8 mouse cellular contexts compared by ENCODE assay signal in genomic region chr3:95282381-95282864, GRCm38 (mm10). TPM values are rescaled to one million over a fixed set of nuclear protein-coding genes. Genes with fewer than 3 reads are reported as not detected.
DNase-seq lines count a peak whose midpoint lies in the region; ATAC-seq and TF ChIP-seq lines count a peak whose summit lies in the region.

No protein-coding gene starts in this region.

- H3K27ac ChIP-seq in hindbrain, embryonic 10.5 days: peak overlapping the region; percentile 96
- H3K27ac ChIP-seq in liver, embryonic 11.5 days (ENCODE audit: low read depth, low read length): peak overlapping the region; percentile 98
- H3K27ac ChIP-seq in midbrain, postnatal 0 days (ENCODE audit: low read depth, low read length): peak overlapping the region; percentile 87

- ATAC-seq in Patski: peak; percentile 10
- ATAC-seq in liver, embryonic 11.5 days (replicated peaks; ENCODE audit: low FRiP score): no peak; the same call in 1 of the 2 replicates
- ATAC-seq in midbrain, postnatal 0 days (ENCODE audit: low FRiP score): no peak

- WGBS in hindbrain, embryonic 10.5 days: under 1% methylated on average over 11 of the region's 11 CpGs
- 2% methylated on average over 11 of the region's 11 CpGs for WGBS in liver, embryonic 11.5 days
- WGBS in midbrain, postnatal 0 days: under 1% methylated on average over 11 of the region's 11 CpGs

- H3K4me1 ChIP-seq in erythroblast, embryonic 14.5 days (ENCODE audit: control insufficient read depth): peaks cover 74% of the 10 kb centered on the region
- H3K4me1 ChIP-seq in hindbrain, embryonic 10.5 days (replicated peaks): peaks cover 34% of the 10 kb centered on the region
- peaks cover 26% of the 10 kb centered on the region for H3K4me1 ChIP-seq in liver, embryonic 11.5 days (replicated peaks; ENCODE audit: control insufficient read depth, insufficient read depth, low read length)
- peaks cover 9% of the 10 kb centered on the region; the same call in 1 of the 2 replicates for H3K4me1 ChIP-seq in midbrain, postnatal 0 days (ENCODE audit: insufficient read depth, low read length)

- H3K4me2 ChIP-seq in liver, embryonic 11.5 days: peak overlapping the region; percentile 93
- H3K4me2 ChIP-seq in midbrain, postnatal 0 days (ENCODE audit: low read depth, low read length, poor library complexity, severe bottlenecking): peak overlapping the region; percentile 93

- no peaks in the 10 kb centered on the region for H3K9me3 ChIP-seq in erythroblast, embryonic 14.5 days (ENCODE audit: control insufficient read depth, low read length)
- no peaks in the 10 kb centered on the region for H3K9me3 ChIP-seq in hindbrain, embryonic 10.5 days
- no peaks in the 10 kb centered on the region for H3K9me3 ChIP-seq in liver, embryonic 11.5 days (ENCODE audit: control insufficient read depth, low read length)
- no peaks in the 10 kb centered on the region for H3K9me3 ChIP-seq in midbrain, postnatal 0 days (ENCODE audit: low read length)

- no peaks in the 10 kb centered on the region for H3K27me3 ChIP-seq in Patski
- H3K27me3 ChIP-seq in erythroblast, embryonic 14.5 days (ENCODE audit: control insufficient read depth): no peaks in the 10 kb centered on the region
- H3K27me3 ChIP-seq in hindbrain, embryonic 10.5 days (ENCODE audit: insufficient read depth, poor library complexity, severe bottlenecking): no peaks in the 10 kb centered on the region
- no peaks in the 10 kb centered on the region for H3K27me3 ChIP-seq in liver, embryonic 11.5 days (replicated peaks; ENCODE audit: control insufficient read depth, insufficient read depth, low read length)
- H3K27me3 ChIP-seq in midbrain, postnatal 0 days (ENCODE audit: insufficient read depth, low read length): no peaks in the 10 kb centered on the region

- peak overlapping the region; percentile 93 for H3K4me3 ChIP-seq in erythroblast, embryonic 14.5 days (replicated peaks)
- peak overlapping the region; percentile 78 for H3K4me3 ChIP-seq in hindbrain, embryonic 10.5 days
- peak overlapping the region; percentile 82 for H3K4me3 ChIP-seq in liver, embryonic 11.5 days (ENCODE audit: low read depth, low read length)
- H3K4me3 ChIP-seq in midbrain, postnatal 0 days (ENCODE audit: low read depth, low read length): peak overlapping the region; percentile 73

- H3K9ac ChIP-seq in liver, embryonic 11.5 days (ENCODE audit: low read depth, low read length): peak overlapping the region; percentile 90
- H3K9ac ChIP-seq in midbrain, postnatal 0 days (replicated peaks; ENCODE audit: low read length, poor library complexity, severe bottlenecking): peak overlapping the region; percentile 80

- TF ChIP-seq CTCF in Patski (IDR thresholded peaks at IDR 0.05): no peak
- TF ChIP-seq CTCF in midbrain, postnatal 0 days (IDR thresholded peaks at IDR 0.05): no peak

- H3K36me3 ChIP-seq in erythroblast, embryonic 14.5 days (ENCODE audit: control insufficient read depth): peaks cover 25% of the 10 kb centered on the region
- peaks cover 5% of the 10 kb centered on the region for H3K36me3 ChIP-seq in hindbrain, embryonic 10.5 days
- no peaks in the 10 kb centered on the region for H3K36me3 ChIP-seq in liver, embryonic 11.5 days (ENCODE audit: control insufficient read depth, insufficient read depth, low read length)
- no peaks in the 10 kb centered on the region for H3K36me3 ChIP-seq in midbrain, postnatal 0 days (ENCODE audit: insufficient read depth, low read length)

- POLR2A ChIA-PET in Patski (lab: Charles Lee): interaction anchor here (1.1 to 3.8 kb wide), 8 partner anchors 8 to 52 kb away, joined by 3 to 23 read pairs (median 6); partner anchors contain the start of genes Cers2 and Mllt11

- CTCF ChIA-PET in Patski (lab: Charles Lee): interaction anchor here (1.3 to 2.9 kb wide), 3 partner anchors 12 to 30 kb away, joined by 3 to 20 read pairs (median 5); no protein-coding TSS in a partner anchor

- in situ Hi-C loops in Patski (cut with MboI; ENCODE audit: low pct_unique_long_range_greater_than_20kb): no loop called here

- DNase-seq in adrenal gland, adult (ENCODE audit: inconsistent age in 2 of 2, low spot score in 1 of 2): peak; percentile 53 to 93
- DNase-seq in adrenal gland, postnatal 25 days: no peak
- DNase-seq in Patski (ENCODE audit: low read depth, low spot score): no peak
- no peak for DNase-seq in hindbrain, embryonic 10.5 days (ENCODE audit: low spot score)
- no peak for DNase-seq in liver, embryonic 11.5 days (ENCODE audit: low spot score)
- DNase-seq in midbrain, postnatal 0 days (ENCODE audit: low spot score): peak; percentile 39
- peak; percentile 66 for DNase-seq in thymus, postnatal 14 days

RNA-seq across cellular contexts. Expression of gene Prune1, which starts 0.5 kb away (rescaled TPM):
- 27.9 and 38.2 TPM in 2 replicates for total RNA-seq in adrenal gland, postnatal 25 days (2021)
- polyA plus RNA-seq in Patski (2021): 42.2 TPM
- 0.06 and 0.08 TPM in 2 replicates for polyA plus RNA-seq in erythroblast, embryonic 14.5 days (2012)
- polyA plus RNA-seq in hindbrain, embryonic 10.5 days (2016; fragmentation: Nextera tagmentation; extraction: Ambion mirVana): 28.2 and 28.6 TPM in 2 replicates
- 19.8 and 22.7 TPM in 2 replicates for polyA plus RNA-seq in liver, embryonic 11.5 days (2014; fragmentation: Nextera tagmentation; extraction: Ambion mirVana)
- 78.9 and 93.8 TPM in 2 replicates for total RNA-seq in midbrain, postnatal 0 days (2014; rRNA removed)
- 77.3 and 84.0 TPM in 2 replicates for polyA plus RNA-seq in midbrain, postnatal 0 days (2015; fragmentation: Nextera tagmentation; extraction: Ambion mirVana)

RNA-seq across cellular contexts. Expression of gene Mindy1, which starts 1.3 kb away (rescaled TPM):
- total RNA-seq in adrenal gland, postnatal 25 days (2021): 164 and 181 TPM in 2 replicates
- polyA plus RNA-seq in Patski (2021): 80.5 TPM
- 6.4 and 7.1 TPM in 2 replicates for polyA plus RNA-seq in erythroblast, embryonic 14.5 days (2012)
- polyA plus RNA-seq in hindbrain, embryonic 10.5 days (2016; fragmentation: Nextera tagmentation; extraction: Ambion mirVana): 33.9 and 44.1 TPM in 2 replicates
- polyA plus RNA-seq in liver, embryonic 11.5 days (2014; fragmentation: Nextera tagmentation; extraction: Ambion mirVana): 29.0 and 29.9 TPM in 2 replicates
- 36.5 and 37.1 TPM in 2 replicates for total RNA-seq in midbrain, postnatal 0 days (2014; rRNA removed)
- polyA plus RNA-seq in midbrain, postnatal 0 days (2015; fragmentation: Nextera tagmentation; extraction: Ambion mirVana): 34.8 and 36.5 TPM in 2 replicates

RNA-seq across cellular contexts. Expression of gene Anxa9, which starts 24.6 kb away (rescaled TPM):
- total RNA-seq in adrenal gland, postnatal 25 days (2021): 1.2 and 1.3 TPM in 2 replicates
- polyA plus RNA-seq in Patski (2021): 7.1 TPM
- 0.03 and 0.06 TPM in 2 replicates for polyA plus RNA-seq in erythroblast, embryonic 14.5 days (2012)
- polyA plus RNA-seq in hindbrain, embryonic 10.5 days (2016; fragmentation: Nextera tagmentation; extraction: Ambion mirVana): 2.0 and 2.1 TPM in 2 replicates
- polyA plus RNA-seq in liver, embryonic 11.5 days (2014; fragmentation: Nextera tagmentation; extraction: Ambion mirVana): 5.5 and 6.7 TPM in 2 replicates
- 0.27 TPM in 1 of 2 replicates, not detected in the other for total RNA-seq in midbrain, postnatal 0 days (2014; rRNA removed)
- polyA plus RNA-seq in midbrain, postnatal 0 days (2015; fragmentation: Nextera tagmentation; extraction: Ambion mirVana): 0.32 TPM in 2 replicates

RNA-seq across cellular contexts. Expression of gene Bnipl, which starts 31.4 kb away (rescaled TPM):
- total RNA-seq in adrenal gland, postnatal 25 days (2021): 0.24 TPM in 1 of 2 replicates, not detected in the other
- polyA plus RNA-seq in Patski (2021): 0.24 TPM
- not detected in 2 replicates for polyA plus RNA-seq in erythroblast, embryonic 14.5 days (2012)
- 0.60 and 0.63 TPM in 2 replicates for polyA plus RNA-seq in hindbrain, embryonic 10.5 days (2016; fragmentation: Nextera tagmentation; extraction: Ambion mirVana)
- 0.08 and 0.25 TPM in 2 replicates for polyA plus RNA-seq in liver, embryonic 11.5 days (2014; fragmentation: Nextera tagmentation; extraction: Ambion mirVana)
- not detected in 2 replicates for total RNA-seq in midbrain, postnatal 0 days (2014; rRNA removed)
- polyA plus RNA-seq in midbrain, postnatal 0 days (2015; fragmentation: Nextera tagmentation; extraction: Ambion mirVana): not detected in 2 replicates

RNA-seq across cellular contexts. Expression of gene Cers2, which starts 32.2 kb away (rescaled TPM):
- 253 and 254 TPM in 2 replicates for total RNA-seq in adrenal gland, postnatal 25 days (2021)
- 366 TPM for polyA plus RNA-seq in Patski (2021)
- polyA plus RNA-seq in erythroblast, embryonic 14.5 days (2012): 5.9 and 9.3 TPM in 2 replicates
- polyA plus RNA-seq in hindbrain, embryonic 10.5 days (2016; fragmentation: Nextera tagmentation; extraction: Ambion mirVana): 116 and 123 TPM in 2 replicates
- polyA plus RNA-seq in liver, embryonic 11.5 days (2014; fragmentation: Nextera tagmentation; extraction: Ambion mirVana): 178 and 182 TPM in 2 replicates
- total RNA-seq in midbrain, postnatal 0 days (2014; rRNA removed): 58.5 and 62.7 TPM in 2 replicates
- 82.5 and 83.9 TPM in 2 replicates for polyA plus RNA-seq in midbrain, postnatal 0 days (2015; fragmentation: Nextera tagmentation; extraction: Ambion mirVana)

Comparison
In these comparisons a context has a peak if more than half of its experiments do, and no peak if none do; other contexts are left out.
1. DNase-seq: peak in adrenal gland, adult (2 of 2), midbrain, postnatal 0 days (single experiment) and thymus, postnatal 14 days (single experiment); none in adrenal gland, postnatal 25 days (single experiment), Patski (single experiment), hindbrain, embryonic 10.5 days (single experiment) and liver, embryonic 11.5 days (single experiment).
2. RNA of gene Prune1, which starts 0.5 kb away (polyA plus RNA-seq): 77.3 to 84.0 TPM in midbrain, postnatal 0 days, 42.2 TPM in Patski (single experiment), 28.2 to 28.6 TPM in hindbrain, embryonic 10.5 days and 19.8 to 22.7 TPM in liver, embryonic 11.5 days; 0.06 to 0.08 TPM in erythroblast, embryonic 14.5 days; every median in the first group is over 10 times any median in the second.
3. Peak in every context shown above with its lines, with median percentiles within 50 percentile points of each other: H3K4me3 ChIP-seq and H3K27ac ChIP-seq.